Mouse (Mus musculus) neural tube, embryonic 10.5 days (tissue): ENCODE measurements at regions not wholly inside any gene's neighbourhood (a gene's known extent, or its start where the extent isn't known, plus 50 kb on each side); places are given as distances from the start of the nearest gene placed in this dataset.

Experiments
- DNase-seq: peaks from one replicate; pipeline ENCODE4 v3.0.0-alpha.2; 2017; ENCODE audit warnings: low spot score; ENCODE audit errors: extremely low spot score

DNA sequence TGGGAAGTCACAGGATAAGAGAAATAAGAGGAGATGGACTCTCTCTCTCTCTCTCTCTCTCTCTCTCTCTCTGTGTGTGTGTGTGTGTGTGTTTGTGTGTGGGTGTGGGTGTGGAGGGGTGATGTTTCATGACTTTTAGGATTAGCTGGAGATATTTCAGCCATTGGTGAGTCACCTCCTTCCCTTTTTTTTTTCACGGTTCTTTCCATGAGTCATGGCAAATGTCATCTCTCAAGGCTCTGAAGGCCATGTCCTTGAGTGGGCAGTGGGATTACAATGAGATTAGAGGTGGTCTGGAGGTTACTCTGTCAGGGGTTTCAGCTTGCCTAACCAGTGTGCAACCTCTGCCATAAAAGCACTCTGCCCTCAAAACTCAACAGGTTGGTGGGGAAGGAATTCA is 329.3 kb downstream of the Phkb start:
- no peak for DNase-seq

DNA sequence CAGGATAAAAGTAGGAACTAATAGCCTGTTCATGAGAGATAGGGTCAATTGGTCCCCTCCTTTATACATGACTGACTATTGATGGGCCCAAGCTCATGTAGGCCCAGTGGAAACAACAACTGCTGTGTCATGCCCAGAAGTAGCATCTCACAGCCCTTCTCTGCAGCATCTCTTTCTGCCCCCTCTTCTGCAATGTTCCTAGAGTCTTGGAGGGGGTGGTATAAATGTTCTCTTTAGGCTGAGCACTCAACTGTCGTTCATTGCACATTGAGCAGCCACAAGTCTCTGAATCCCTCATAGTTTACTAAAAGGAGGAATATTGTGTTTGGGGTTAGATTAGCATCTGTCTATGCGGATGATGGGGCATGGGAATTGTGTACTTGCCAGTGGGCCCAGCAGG is 324.1 kb downstream of the Phkb start:
- no peak for DNase-seq

GRCm38 (mm10) chr8:86159074-86159783 is 318.5 kb downstream of the Phkb start:
- no peak for DNase-seq

GRCm38 (mm10) chr8:86147586-86147985 is 306.8 kb downstream of the Phkb start:
- DNase-seq: no peak

DNA sequence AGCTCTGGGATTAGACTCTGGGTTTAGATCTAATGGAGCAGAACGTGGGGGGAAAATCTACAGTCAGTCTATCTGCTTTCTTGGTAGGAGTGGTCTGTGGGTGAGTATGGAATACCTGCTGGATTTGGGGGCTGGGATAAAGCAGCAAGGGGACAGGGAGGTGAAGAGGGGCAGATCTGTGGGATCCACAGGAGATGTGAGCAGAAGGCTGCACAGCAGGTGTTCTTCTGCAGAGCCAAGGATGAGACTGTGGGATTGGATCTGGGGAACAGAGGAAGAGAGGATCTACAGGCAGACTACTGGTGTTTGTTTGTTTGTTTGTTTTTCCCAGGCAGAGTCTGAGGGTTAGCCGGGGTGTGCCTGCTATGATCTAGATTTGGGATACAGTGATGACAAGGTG is 284.5 kb downstream of the Phkb start:
- DNase-seq: no peak

DNA sequence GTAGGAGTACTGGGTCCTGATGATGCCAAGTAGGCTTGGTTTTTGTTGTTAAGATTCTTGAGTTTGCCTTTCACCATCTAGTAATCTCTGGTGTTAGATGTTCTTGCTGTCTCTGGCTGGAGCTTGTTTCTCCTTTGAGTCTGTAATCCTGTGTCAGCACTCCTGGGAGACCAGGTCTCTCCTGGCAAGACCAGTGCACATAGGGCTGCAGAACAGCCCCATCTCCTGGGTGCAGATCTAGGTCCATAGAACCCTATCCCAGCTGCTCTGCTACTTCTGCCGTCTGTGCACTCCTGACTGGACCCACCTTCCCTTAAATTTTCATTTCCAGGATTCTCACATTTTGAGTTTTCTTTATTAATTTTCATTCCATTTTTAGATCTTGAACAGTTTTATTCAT is 283.9 kb downstream of the Phkb start:
- DNase-seq: no peak
